Mouse (Mus musculus): Measurements from ENCODE around the gene Tsnax.

Tsnax gene

DNA sequence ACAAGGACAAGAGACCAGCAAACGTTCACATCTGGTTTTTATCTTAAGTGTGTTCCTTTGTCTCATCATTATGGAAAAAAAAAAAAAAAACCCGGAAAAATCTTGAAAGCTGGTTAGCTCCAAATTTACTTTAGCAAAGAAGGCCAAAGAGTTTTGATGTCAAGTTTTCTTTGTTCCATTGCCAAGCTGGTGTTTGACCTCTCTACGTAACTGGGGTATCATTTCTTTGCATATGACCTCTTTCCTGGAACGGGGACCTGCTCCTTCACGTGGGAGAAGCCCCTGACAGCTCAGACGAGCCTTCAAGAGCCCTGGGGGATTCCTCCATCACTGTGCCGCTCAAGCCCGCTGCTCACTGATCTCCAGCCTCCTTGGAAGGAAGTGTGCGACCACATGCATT is 31.1 kb downstream of the Tsnax start:
- no peak for DNase-seq (ENCODE audit: low read depth)

DNA sequence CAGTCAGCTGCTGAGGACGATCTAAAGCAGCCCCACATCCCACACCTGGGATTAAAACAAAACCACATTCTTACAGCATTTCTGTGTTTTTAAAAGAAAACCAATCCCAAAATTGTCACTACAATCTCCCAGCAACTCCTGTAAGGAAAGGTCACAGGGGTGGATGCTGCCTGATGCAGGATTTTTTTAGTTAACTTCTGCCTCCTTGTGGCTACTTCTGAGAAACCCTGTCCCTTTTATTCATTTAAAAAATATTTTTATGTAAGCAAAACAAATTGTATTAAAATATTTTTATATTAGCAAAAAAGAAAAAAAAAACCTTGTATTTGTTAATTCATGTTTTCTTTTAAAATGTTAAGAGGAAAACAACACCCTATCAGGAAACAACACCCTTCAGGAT is 33.0 kb downstream of the Tsnax start:
- DNase-seq (ENCODE audit: low read depth) = no peak

DNA sequence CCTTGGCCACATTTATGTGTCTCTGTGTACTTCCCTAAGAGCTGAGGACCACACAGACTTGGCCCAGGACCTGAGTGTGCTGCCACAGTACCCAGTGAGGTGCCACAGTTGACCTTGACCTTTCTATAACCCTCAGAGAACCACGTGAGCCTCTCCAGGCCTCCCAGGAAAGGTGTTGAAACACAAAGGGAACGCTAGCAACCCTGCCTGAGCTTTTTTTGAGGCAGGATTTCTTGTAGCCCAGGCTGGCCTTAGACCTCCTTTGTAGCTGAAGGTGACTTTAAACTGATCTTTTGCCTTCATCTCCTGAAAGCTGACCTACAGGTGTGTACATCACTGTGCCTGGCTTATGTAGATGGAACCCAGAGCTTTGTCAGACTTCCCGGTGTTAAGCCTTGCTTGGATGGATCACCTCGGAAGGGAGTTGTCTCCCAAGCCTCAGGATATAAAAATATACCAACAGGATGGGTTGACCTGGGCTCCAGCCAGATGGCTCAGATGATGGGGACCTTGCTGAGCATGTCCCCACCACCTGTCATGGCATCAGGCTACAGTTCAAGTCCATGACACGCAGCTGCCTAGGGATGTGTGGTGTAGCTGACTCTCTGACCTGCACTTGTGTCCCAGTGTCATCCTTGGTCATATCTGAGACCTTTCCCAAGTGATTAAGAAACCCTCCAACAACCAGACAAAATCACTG is 36.4 kb downstream of the Tsnax start:
- DNase-seq (ENCODE audit: low read depth) = no peak

DNA sequence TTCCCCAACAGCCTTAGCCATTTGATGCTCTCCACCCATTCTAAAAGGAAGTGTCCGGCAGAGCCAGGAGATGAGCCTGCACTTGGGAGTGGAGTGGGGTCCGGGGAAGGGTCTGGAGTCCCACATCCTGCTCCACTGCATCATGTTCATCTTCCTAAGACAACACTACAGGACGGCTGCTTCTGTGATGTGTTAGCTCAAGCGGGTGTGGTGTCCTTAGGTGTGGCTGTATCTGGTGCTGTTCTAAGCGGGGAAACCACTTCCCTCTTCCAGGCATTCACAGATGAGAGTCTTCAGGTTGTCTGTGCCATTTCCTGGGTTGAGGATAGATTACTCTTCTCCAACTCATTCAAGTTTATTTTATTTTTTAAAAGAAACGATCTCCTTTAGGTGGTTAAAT is 37.0 kb downstream of the Tsnax start:
- no peak for DNase-seq (ENCODE audit: low read depth)

DNA sequence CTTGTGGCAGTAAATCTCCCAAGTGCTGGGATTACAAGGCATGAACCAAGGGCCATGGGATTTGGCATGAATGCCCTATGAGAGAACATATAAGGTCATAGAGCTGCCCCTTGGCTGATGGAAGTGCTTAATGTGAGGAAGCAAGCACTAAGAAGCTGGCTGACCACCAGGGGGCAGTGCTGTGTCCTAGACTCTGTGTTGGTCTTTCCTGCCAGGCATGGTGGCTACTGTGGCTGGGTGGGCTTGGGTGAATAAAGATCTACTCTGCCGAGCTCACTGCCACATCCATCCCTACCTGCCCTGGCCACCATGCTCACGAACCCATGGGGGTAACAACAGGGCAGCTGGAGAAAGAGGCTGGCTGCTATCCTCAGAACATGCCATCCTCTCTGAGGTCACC is 39.2 kb downstream of the Tsnax start:
- no peak for DNase-seq (ENCODE audit: low read depth)

DNA sequence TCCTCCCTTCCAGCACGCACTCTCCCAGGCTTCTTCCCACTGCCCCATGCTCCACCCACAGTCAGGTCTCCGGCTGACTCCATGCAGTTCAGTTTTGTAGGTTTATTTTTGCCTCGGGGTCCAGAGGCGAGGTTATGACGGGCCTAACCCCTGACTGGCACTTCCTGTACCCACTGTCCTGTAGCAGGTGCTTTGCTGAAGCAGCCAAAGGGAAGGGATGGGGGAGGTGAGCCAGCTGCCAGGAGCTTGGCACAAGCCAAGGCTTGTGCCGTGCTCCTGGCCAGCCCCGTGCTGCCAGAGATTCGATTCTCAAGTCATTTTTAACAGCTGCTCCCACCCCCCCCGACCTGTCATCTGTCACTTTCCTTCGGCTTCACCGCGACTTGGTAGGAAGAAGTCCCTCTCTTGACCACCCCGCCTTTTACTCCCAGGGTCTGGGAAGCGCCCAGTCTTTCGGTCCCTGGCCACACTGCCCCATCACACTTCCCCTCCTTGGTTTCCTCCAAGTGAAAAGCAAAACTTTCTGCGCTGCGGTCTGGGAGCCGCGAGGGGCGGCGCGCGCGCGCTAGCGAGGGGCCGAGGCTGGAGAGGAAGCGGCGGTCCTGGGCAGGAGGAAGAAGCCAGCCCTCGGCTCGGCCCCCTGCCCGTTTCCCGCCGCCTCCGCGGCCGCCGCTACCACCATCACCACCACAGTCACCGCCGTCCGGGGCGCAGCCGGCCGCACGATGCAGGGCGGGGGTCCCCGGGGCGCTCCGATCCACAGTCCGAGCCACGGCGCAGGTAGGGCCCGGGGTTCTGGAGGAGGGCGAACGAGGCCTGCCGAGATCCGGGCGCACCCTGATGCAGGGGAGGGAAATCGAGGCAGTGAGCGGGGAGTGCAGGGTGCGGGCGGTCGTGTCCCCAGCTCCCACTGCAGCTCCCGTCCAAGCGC is 41.0 kb downstream of the Tsnax start, which contains the start of gene Disc1:
Gene Disc1, plus strand, starts transcription at position 691 of the 931 bp plus-strand sequence.
- no peak for DNase-seq (ENCODE audit: low read depth)

DNA sequence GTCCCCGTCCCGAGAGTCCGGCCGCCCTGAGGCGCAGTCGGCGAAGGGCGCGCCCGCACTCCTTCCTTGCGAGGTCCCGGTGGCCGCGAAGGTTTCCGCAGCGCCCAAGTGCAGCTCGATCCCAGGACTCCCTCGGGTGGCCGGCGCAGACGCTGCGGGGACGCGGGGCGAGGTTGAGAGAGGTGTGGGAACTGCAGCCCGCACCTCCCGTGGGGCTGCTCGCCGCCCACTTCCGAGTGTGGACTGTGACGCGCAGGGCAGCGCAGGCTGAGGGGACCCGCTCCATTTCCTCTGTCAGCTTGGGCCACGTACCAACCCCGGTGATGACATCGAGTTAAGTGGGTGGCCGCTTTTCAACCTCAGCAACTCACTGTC is 41.6 kb downstream of the Tsnax start:
- DNase-seq (ENCODE audit: low read depth) = no peak

DNA sequence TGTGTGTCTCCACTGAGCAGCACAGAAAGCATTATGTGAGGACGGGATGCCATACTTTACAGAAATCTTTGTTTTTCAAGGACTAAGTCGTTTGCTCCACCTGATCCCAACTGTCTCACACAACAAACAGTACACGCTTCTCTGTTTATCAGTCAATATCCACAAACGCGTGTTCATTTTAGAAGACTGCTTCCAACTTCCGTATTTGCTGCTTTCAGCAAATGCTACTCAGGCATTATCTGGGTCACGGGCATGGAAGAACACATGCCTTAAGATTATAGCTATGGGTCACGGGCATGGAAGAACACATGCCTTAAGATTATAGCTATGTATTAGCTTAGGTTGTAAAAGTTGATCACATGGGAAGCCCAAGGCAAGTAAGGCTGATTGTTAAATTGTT is 48.1 kb downstream of the Tsnax start:
- DNase-seq (ENCODE audit: low read depth) = no peak

DNA sequence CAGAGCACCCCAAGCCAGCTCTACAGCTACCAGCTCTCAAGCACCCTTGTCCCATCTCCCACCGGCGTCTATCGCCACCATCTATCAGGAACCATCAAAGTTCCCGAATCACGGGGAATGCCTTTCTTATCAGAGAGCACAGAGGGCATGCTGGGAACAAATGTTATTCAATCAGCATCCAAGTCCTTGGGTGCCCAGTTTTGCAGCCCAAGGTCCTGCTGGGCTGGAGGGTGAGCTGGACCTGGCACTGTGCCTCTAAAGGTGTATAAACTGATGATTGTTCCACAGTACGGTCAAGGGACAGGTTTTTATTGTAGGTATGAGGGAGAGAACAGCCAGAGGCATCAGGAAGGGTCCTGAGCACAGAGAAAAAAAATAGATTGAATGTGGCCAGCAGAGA is 52.8 kb downstream of the Tsnax start:
- no peak for DNase-seq (ENCODE audit: low read depth)

DNA sequence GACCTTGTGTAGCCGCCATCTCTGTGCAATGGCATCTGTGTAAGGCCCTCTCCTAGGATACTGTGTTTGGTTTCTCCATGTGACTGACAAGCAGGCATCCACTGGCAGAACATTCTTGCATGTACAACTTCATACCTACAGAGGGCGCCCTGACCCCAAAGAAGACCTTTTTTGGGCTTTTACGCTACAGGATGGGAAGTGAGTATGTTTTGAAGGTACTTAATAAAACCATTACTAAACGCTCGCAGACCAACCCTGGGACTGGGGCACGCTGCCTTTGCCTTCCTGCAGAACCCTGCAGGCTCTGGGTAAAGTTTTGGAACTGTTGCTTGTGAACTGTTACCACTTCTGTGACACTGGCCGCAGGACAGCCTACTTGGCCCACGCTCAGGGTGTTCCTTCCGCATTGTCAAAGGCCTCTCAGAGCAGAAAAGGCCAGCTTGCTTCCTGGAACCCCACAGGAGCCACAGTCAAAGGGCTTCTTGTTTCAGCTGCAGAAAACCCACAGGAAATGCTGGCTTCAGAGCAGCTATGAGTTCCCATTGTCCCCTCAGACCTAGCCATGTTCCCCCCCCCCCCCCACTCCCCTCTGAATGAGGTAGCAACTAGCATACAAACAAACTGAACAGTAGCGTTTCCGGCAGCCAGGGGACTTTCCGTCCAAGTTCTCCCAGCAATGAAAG is 54.3 kb downstream of the Tsnax start:
- DNase-seq (ENCODE audit: low read depth) = peak; percentile 40

DNA sequence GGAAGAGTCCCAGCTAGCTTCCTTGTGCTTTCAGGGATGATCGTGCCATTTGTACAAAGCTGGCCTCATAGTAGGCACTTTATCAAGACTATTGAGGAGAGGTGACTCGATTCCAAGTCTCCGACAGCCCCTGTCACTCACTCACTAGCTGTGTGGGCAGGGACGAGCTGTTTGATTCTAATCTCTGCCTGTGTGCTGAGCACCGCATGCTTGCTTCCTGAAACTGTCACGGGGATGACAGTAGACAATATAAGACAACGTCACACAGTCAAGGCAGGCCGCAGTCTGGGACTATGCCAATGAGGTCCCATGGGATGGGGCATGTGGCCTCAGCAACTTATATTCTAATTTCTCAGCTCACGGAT is 54.8 kb downstream of the Tsnax start:
- no peak for DNase-seq (ENCODE audit: low read depth)

DNA sequence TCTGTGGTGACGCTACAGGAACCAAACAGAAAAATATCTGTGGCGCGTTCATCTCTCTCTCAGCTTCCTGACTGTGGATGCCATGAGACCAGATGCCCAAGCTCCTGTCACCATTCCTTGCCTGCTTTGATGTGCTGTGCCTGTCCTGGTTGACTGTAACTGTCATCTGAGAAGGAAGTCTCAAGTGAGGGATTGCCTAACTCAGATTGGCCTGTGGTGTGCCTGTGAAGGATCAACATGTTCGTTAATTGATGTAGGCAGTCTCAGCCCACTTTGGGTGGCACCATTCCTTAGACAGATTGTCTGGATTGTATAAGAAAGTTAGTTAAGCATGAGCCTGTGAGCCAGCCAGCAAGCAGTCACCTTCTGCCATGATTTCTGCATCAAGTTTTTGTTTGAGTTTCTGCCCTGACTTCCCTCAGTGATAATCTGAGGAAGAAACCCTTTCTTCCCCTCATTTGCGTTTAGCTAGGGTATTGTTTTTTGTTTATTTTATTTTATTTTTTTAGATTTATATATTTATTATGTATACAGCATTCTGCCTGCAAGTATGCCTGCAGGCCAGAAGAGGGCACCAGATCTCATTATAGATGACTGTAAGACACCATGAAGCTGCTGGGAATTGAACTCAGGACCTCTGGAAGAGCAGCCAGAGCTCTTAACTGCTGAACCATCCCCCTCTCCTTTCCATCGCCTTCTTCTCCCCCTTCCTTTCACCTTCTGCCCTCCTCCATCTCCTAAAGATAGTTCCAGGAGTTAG is 55.5 kb downstream of the Tsnax start:
- DNase-seq (ENCODE audit: low read depth) = no peak

DNA sequence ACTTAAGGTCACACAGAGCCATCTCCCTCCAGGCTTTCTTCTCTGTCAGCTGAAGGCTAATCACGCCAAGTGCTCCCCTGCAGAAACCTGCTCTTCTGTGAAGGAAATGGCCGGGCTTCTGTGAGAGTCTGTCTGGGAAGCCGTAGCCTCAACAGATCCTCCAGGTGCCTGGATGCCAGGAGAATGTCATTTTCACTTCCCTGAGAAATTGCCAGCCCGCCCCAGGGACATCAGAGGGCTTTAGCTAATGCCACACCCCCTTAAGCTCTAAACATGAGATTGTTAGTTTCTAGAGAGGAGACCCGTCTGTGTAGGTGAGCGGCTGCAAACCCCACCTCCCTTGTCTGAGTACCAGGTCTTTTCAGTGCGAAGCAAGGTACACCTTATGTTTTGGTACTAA is 56.5 kb downstream of the Tsnax start:
- DNase-seq (ENCODE audit: low read depth) = no peak

DNA sequence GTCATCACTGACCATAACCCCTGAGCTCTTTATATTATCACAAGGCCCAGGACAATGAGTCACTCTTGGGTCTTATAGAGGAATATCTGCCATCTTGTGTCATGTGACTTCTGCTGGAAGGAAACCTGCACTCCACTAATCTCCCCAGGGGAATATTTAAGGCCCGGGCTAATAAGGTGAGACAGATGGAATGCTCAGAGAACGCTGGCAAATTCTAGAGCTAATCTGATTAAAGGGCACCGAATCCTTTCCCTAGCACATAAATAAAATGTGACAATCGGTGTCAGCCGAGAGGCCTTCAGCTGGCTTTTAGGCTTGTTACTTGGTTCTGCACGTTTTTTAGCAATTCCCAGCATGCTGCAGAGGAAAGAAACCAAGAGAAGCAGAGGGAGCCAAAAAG is 56.9 kb downstream of the Tsnax start:
- no peak for DNase-seq (ENCODE audit: low read depth)

DNA sequence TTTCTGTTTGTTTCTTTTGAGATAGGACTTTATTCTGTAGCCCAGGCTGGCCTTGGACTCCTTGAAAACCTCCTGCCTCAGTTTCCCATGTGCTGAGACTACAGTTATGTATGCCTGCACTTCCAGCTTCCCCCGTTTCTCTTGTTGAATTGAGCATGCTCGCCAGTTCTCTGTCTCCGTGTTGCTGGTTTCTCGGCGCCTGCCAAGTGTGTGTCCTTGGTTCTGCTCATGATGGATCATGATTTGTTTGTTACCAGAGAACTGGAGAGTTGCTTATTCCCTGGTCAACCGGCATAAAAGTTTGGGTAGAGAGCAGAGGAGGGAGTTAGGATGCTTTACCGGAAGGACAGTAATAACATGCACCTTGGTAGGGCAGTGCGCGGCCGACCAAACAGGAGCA is 61.3 kb downstream of the Tsnax start:
- DNase-seq (ENCODE audit: low read depth) = no peak

DNA sequence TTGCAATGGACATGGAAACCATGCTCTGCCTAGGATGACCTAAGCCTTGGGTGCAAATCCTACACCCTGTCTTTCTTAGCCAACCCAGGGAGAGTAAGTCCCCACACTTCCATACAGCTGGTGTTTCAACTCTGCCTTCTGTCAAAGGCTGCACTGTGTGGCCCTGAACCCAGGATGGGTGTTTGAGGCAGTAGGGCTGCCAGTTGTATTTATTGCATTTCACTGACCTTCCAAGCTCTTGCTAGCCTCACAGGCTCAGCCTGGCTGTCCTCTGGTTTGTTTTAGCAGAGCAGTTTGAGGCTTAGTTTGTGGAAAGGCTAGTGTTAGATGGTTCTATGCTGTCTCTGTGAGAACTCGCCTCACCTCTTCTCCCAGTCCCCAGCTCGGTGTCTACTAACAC is 61.8 kb downstream of the Tsnax start:
- DNase-seq (ENCODE audit: low read depth) = no peak

DNA sequence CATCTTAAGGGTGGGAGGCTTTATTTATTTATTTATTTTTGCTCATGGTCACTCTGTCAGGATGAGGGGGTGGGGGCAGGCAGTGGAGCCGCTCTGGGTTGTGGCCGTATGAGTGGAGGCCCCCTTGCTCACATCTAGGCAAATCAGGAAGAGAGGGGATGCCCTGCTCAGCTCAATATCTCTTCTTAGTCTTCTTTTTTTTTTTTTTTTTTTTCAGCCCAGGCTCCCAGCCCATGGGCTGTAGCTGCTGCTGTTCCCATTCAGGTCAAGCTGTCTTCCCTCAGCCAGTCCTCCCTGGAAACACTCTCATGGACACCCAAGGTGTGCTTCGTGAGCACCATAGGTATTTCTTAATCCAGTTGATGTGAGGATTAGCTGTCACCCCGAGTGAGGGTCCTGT is 62.6 kb downstream of the Tsnax start:
- no peak for DNase-seq (ENCODE audit: low read depth)

DNA sequence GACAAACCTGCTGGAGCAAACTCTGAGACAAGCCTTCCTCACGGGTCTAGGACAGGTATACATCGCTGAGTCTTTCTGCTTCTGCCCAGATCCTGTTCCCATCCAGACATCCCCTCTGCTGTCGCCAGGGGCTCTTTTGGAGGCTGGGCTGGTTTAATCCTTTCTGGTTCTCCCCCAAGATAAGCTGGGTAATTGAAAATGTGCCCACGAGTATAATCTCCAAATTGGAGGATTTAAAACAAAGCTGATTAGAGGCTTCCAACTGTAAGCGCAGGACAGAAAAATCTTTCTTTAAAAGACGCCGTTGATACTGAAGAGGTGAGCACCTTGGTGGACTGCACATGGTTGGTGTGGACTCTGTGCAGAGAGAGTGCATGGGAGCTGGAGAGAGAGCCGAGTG is 64.5 kb downstream of the Tsnax start:
- no peak for DNase-seq (ENCODE audit: low read depth)

DNA sequence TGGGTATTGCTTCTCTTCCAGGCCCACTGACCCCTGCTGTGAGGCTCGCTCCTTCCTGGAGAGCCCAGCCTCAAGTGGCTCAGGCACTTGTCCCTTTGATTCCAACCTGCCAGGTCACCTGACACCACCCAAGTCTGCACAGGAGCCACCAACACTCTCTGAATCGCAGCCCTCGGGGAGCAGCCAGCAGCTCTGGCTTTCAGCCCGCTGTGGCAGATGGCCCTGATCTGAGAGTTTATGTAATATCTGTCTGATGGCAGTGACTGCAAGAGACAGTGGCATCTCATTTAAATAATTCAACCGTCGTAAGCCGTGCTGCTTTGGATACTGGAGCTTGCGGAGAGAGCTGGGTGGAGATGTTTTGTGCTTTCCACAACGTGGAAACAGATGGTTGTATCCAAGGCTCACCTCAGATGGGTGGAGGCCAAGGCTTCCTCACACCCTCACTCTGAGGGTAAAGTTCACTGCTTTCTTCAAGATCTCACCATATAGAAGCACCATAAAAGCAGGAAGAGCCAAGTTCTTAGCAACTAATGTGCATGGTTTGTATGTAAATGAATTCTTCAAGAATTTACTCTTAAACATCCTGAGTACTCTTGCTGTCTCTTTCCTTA is 66.1 kb downstream of the Tsnax start:
- no peak for DNase-seq (ENCODE audit: low read depth)

DNA sequence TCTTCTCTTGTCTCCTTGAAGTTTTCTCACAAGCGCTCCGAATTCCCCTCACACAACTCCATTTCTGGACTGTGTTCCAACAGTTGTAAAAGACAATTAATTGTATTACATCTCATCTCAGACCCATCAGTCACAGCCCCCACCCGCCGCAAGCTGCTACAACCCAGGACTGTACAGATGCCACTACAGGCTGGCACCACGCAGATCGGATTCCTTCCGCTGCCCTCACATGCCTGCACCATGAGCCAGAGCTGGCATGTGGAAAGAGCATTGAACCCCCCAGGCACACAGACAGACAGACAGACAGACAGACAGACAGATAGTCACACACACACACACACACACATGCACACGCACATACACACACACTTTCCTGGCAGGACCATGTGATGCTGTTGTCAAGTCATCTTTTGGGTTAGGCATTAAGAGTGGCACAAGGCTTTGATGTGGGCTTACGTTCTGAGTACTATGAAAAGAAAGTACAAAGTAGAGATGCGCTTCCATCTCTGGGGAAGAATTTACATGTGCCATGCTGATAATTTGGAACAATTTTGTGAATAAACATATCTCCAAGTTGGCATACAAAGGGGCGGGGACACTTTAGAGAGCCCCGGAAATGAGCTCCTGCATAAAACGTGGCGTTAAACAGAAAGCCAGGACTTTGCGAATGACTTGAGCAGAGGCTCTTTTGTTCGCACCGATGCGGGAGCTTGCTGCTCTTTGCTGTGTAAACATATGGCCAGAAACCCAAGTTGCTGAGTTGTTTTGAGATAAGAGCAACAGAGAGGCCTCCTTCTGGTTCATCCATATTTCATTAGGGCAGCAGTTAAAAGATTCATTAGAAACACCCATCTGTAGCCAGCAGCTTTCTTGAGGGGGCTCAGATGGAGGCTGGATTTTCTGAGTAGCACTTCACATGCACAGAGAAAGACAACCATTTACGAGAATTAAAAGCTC is 67.9 kb downstream of the Tsnax start:
- no peak for DNase-seq (ENCODE audit: low read depth)

DNA sequence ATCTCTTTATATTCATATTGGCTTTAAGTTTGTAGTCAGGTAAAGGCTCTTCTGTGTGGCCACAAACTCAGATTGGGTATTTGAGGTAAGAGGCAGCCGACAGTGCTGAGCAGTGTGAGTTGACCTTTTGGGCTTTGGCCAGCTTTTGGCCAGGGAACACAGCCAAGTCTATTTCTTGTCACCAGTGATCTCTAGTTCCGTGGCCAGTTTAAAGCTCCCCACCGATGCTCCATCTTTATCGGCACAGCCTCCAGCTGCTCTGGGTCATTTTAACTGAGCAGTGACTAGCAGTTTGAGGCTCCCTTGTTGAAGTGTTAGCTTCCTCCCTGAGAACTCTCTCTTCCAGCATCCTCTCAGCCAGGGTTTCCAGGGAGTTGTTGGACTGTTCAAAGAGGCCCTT is 70.9 kb downstream of the Tsnax start:
- DNase-seq (ENCODE audit: low read depth) = no peak
